Mouse (Mus musculus) embryonic fibroblast, embryonic 13.5 days (primary cell): ENCODE measurements around the gene Med18.

Experiments used
- CTCF ChIP-seq: IDR thresholded peaks from 2 replicates; pipeline ENCODE4 v1.5.1; 2011; ENCODE audit warnings: mild to moderate bottlenecking, control low read depth, low read length, moderate library complexity, borderline replicate concordance; ENCODE audit not compliant: insufficient read depth
- POLR2A ChIP-seq: IDR thresholded peaks from 2 replicates; pipeline ENCODE4 v1.6.1; 2011; ENCODE audit warnings: low read depth, mild to moderate bottlenecking, control low read depth, low read length, moderate library complexity

DNA sequence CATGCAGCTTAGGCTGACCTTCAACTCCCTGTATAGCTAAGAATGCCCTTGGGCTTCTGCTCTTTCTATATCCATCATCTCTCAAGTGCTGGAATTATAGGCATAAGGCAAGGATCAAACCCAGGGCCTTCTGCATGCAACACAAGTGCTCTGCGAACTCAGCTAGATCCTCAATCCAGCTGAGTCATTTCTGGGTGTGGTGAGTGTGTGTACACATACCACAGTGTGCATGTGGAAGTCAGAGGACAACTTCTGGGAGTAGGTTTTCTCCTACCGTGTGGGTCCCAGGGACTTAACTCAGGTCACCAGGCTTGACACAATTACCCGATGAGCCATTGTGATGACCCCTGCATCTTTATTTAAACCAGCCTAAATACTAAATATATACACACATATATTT, 13.9 kb downstream of the Med18 start:
- TF ChIP-seq POLR2A (no peak), CTCF (no peak)
